ENCODE assay signal across 15 mouse cellular contexts in genomic region chr1:82577339-82577738, GRCm38 (mm10).
"Had no signal": no experiment of that assay in that cellular context is flagged by ENCODE, and none has a peak within 500 bp of the region (broad histone marks: within the 10 kb centered on the region; RNA-seq: fewer than 3 reads in every experiment).

No protein-coding gene starts in this region.

- H3K27me3 ChIP-seq: heart, embryonic 12.5 days; hindbrain, embryonic 12.5 days; intestine, embryonic 15.5 days; limb, embryonic 12.5 days had no signal

- H3K4me3 ChIP-seq: gastrocnemius, adult 2 months; heart, embryonic 10.5 days; heart, embryonic 12.5 days; hindbrain, embryonic 10.5 days; hindbrain, embryonic 12.5 days; intestine, embryonic 15.5 days; layer of hippocampus, adult 2 months; left cerebral cortex, adult 2 months; limb, embryonic 10.5 days; limb, embryonic 12.5 days had no signal

- ATAC-seq: hindbrain, embryonic 16.5 days; inflammation-experienced regulatory T-cells, adult 6 months; intestine, embryonic 15.5 days; intestine, postnatal 0 days had no signal

- H3K27ac ChIP-seq: heart, embryonic 10.5 days; hindbrain, embryonic 10.5 days; hindbrain, embryonic 12.5 days; hindbrain, embryonic 14.5 days; intestine, embryonic 15.5 days; layer of hippocampus, adult 2 months; left cerebral cortex, adult 2 months; limb, embryonic 10.5 days; limb, embryonic 12.5 days had no signal

- H3K4me2 ChIP-seq: hindbrain, embryonic 12.5 days; hindbrain, embryonic 14.5 days; intestine, embryonic 15.5 days; limb, embryonic 12.5 days had no signal

- H3K9me3 ChIP-seq: heart, embryonic 10.5 days; hindbrain, embryonic 10.5 days; hindbrain, embryonic 12.5 days; intestine, embryonic 15.5 days; limb, embryonic 10.5 days; limb, embryonic 12.5 days had no signal

- H3K36me3 ChIP-seq: heart, embryonic 10.5 days; heart, embryonic 12.5 days; hindbrain, embryonic 10.5 days; hindbrain, embryonic 12.5 days; intestine, embryonic 15.5 days; limb, embryonic 10.5 days; limb, embryonic 12.5 days had no signal

- DNase-seq: liver had no signal

- H3K4me1 ChIP-seq: hindbrain, embryonic 10.5 days; hindbrain, embryonic 12.5 days; intestine, embryonic 15.5 days; limb, embryonic 10.5 days; limb, embryonic 12.5 days had no signal

- H3K9ac ChIP-seq: heart, embryonic 12.5 days; hindbrain, embryonic 12.5 days; hindbrain, embryonic 14.5 days; intestine, embryonic 15.5 days; limb, embryonic 12.5 days had no signal
